Mouse (Mus musculus) common myeloid progenitor, adult 5-6 weeks (primary cell): ENCODE measurements around the gene Ppm1a. TPM values are rescaled to one million over a fixed set of nuclear protein-coding genes. Genes with fewer than 3 reads are reported as not detected.
A peak's percentile ranks its signal among the peaks of the same experiment; 100 is the strongest.
"Not testable (repeated sequence)": the region's sequence is repeated elsewhere in the genome, so short reads cannot be mapped to it uniquely, and the experiment has no call there.

Experiments
- ATAC-seq: replicated peaks from 2 replicates; pipeline ENCODE4 v1.8.0; 2016; ENCODE audit warnings: low read depth, mild to moderate bottlenecking, moderate TSS enrichment, inconsistent platforms; ENCODE audit not compliant: poor library complexity, severe bottlenecking
- total RNA-seq: library from RNA; stranded (forward); fragments of 200-1000, 187-1606 nt; gene quantifications from 2 replicates; pipeline ENCODE4 v1.2.3, GENCODE M21; 2017

The Ppm1a gene
- total RNA-seq, 1 experiment from 2014 or later: 99.2 TPM

DNA sequence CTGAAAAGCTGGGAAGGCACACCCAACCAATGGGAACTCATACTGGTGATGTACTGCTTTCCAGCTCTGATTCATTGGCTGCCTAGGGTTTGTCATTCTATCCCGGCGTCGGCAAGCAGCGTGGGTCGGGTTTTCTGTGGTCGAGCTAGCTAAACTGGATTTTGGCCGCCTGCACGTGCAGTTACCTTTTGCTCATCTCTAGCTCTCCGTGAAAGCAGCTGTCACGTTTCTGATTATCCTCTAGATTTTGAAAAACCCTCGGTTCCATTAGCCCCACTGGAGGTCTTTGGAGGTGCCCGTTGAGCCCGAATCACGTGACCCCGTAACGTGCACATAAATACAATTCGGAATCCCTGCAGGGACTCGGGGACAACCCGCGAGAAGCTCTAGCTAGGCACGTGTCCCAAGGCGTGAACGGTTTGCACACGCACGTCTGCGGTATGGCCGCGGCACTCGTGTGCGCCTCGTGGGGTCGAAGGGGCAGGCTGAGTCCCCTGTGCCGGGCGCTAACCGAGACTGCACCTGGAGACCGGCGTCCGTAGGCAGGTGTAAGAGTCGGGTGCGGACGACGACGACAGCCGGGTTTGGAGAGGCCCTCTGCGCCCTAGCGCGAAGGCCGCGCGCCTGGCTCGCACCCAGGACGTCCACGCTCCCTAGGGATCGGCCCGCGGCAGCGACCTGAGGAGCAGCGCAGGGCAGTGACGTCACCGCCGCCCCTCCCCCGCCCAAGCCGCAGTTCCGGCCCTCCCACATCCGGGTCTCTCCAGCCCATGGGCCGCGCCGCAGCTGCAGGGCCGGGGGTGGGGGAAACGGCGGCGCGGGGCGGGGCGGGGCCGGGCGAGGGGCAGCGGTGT, 3.3 kb downstream of the Ppm1a start:
- peak; percentile 77 for ATAC-seq

DNA sequence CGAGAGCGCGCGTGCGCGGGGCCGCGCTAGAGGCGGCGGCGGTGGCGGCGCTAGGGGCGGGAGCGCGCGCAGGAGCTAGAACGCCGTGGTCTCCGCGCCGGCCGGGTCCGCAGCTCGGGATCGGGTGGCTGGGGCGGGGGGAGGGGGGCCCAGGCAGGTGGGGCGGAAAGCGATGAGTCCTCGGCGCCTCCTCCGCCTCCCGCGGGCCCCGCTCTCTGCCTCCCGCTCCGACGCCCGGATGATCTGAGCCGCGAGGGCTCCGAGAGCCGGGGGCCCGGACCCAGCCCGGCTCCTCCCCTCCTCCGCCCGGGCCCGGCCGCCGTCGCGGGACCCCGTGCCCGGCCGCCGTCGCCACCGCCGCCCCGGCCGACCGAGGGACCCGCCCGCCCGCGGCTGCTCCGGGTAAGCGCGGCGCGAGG, 4.0 kb downstream of the Ppm1a start:
- no peak for ATAC-seq

DNA sequence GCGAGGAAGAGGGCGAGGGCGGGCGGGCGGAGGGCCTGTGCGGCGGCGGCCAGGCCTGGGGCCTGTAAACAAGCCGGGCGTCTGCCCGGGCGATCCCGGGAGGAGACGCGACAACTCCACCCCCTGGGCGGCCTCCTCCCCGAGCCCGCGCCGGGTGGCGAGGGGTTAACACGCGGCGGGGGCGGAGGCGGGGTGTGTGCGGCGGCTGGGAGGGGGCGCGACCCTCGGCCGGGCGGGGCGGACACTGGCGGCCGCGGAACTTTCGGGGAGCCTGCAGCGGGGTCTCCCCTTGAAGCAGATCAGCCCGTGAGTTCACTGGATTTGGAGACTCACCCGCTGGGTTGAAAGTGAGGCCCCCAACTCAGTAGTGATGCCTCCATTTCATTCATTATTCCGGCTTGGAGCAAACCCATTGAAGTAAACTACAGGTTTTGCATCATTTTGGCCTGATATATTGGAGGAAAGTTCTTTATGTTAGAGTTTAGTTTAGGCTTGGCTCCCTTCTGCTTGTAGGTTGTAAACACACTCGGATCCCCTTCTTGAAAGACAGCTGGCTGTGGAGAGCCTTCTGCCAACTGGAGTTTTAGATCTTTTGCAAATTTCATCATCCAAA, 4.5 kb downstream of the Ppm1a start:
- peak; percentile 6; the same call in 1 of the 2 replicates for ATAC-seq

DNA sequence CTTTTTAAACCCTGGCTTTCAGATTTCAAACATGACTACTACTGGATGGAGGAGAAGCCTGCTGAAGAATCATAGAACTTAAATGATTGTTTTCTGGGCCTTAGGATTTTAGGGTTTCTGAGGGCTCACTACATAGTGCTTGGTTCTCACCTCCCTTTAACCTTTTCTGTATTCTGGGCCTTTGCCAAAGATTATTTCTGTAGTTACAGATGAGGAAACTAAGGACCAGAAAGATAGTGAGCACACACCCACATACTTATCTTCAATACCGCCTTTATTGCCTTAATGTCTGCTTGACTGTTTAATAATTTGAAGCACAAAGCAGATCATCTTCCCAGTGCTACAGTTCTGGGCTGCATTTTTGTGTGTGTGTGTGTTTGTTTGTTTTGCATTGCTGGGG, 5.2 kb downstream of the Ppm1a start:
- ATAC-seq: no peak

GRCm38 (mm10) chr12:72763156-72763555, 5.9 kb downstream of the Ppm1a start:
- ATAC-seq: no peak

DNA sequence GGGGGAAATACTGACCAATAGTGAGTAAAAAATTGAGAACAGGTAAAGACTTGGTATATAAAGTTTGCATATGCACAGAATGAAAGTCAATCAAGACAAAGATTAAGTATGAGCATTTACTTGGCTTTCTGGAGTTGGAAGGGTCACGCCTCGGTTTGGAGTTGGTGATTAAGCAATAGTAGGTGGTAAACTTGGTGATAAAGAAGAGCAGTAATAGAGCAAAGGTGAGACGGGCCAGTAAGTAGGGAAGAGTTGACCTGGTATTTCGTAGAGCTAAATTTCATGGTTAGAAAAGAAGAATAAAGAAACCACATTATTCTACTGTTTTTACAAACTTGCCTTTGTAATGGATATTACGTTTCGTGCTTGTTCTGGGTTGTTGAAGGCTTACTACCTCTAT, 10.6 kb downstream of the Ppm1a start:
- no peak for ATAC-seq

- peak; percentile 81 for ATAC-seq
Measured at GRCm38 (mm10) chr12:72768230-72768629, 11.0 kb downstream of the Ppm1a start.

DNA sequence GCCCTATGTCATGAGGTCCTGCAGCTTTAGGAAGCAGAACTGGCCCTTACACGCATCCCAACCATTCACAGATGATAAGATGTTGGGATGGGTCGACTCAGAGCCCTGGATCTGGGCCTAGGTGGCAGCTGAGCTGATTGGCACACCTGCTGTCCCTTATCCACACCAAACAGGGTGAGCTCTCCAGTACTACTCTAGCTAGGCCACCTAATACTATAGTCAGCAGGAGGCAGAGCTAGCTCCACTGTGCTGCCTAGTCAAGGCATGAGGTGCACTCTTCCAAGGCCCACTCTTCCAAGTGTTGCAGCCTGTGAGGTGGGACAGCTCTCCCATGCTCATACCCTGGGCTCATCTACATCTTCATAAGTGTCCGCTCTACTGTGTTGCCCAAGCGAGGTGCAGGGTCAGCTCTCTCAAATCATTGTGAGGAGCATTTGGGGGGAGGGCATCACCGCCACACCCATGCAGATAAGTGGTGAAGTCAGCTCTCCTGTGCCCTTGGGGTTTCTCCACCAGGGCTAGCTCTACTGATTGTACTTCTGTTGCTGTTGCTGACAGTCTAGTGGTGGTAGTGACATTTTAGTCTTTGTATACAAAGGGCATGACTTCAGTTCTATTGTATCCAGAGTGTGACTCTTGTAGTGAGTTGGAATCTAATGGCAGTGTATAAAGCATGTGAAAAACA, 12.4 kb downstream of the Ppm1a start:
- no peak; the same call in 1 of the 2 replicates for ATAC-seq

DNA sequence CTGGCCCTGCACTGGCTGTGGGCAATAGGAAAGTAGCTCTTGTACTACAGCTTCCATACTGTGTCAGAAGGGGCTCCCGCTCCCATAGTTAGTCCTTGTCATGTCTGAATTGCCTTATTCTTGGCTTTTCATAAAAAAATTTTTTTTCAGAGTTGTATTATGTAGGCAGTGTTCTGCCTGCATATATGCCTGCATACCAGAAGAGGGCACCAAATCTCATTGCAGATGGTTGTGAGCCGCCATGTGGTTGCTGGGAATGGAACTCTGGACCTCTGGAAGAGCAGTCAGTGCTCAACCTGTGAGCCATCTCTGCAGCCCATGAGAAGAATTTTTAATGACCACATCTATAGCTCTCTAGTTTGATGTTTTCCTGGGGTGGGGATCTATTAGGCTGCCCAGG, 13.9 kb downstream of the Ppm1a start:
- ATAC-seq: no peak

GRCm38 (mm10) chr12:72771711-72772110, 14.5 kb downstream of the Ppm1a start:
- no peak for ATAC-seq

DNA sequence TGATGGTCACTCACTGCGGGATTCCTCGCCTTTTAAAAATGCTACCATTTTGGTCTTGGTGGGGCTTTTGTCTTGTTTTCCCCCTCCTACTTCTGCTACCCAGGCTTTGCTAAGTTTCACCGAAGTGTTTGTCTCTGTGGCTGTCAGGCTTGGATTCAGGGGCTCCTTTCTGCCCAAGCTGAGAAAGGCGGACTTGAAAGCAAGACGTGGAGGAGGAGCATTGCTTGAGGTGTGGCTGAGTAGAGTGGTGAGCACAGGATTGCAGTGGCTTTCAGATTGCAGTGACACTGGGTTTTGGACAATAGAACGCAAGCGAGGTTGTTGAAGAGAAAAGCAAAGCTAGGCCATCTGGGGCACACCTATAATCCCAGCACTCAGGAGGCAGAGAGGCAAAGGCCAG, 16.7 kb downstream of the Ppm1a start:
- no peak for ATAC-seq

GRCm38 (mm10) chr12:72777244-72777643, 20.0 kb downstream of the Ppm1a start:
- ATAC-seq: no peak

DNA sequence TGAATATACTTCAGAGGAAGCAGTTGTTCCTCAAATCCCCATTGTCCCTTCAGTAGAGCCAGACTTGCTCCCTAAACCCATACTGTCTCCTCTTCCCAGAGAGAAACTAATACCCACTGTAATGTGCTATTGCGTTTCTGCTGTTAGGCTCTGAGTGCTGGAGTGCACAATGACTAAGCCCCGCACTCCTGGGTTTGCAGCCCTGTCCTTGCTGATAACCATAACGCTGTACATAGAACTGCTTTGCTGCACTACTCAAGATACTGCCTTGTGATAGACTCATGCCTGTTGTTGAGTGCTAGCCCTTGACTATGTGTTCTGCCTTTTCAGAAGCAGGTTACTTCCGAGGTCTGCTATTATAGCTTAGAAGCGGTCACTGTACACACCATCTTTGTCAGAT, 22.9 kb downstream of the Ppm1a start:
- peak; percentile 73 for ATAC-seq

DNA sequence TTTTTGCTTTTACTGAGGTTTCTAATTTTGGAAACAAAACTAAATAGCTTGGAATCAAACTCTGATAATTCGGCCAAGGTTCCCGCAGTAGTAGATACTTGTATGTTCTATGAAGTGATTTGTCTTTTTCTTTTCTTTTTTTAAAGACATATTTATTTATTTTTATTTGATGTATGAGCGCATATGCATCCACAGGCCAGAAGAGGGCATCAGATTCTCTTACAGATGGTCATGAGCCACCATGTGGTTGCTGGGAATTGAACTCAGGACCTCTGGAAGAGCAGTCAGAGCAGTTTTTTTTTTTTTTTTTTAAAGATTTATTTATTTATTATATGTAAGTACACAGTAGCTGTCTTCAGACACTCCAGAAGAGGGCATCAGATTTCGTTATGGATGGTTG, 25.5 kb downstream of the Ppm1a start:
- ATAC-seq: not testable (repeated sequence)

DNA sequence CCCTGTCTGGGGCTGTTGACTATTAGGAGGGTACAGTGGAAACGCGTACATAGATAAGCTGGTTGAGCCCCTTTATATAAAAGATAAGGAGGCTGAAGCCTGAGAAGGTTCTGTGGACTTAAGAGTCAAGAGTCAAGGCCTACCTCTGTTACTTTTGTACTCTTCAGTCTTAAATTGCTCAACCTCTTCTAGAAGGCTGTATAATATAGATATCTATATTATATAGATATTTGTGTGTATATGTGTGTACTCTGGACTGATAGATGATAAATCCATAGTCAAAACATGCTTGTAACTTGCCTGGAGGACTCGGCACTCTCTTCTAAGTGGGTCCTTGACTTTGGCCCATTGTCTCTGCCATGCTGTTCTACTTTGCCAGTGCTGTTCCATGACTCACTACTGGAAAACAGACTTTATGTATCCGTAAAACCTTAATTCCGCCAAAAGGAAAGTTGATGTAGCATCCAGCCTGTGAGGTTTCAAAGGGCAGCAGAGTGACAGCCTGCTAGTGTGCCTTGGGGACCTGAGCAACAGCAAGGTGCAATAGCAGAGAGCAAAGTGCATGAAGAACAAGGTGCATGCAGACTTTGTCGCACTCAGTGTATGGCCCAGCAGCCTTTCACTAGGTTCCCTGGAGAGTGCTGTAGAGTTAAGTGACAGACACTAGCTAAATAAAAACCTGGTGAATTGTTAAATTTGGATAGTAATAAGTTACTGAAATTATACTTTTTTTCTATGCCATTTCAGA, 28.1 kb downstream of the Ppm1a start:
- ATAC-seq: no peak

- no peak for ATAC-seq
Measured at GRCm38 (mm10) chr12:72786551-72786950, 29.3 kb downstream of the Ppm1a start.

GRCm38 (mm10) chr12:72786986-72787385, 29.7 kb downstream of the Ppm1a start:
- no peak for ATAC-seq

GRCm38 (mm10) chr12:72790538-72790937, 33.3 kb downstream of the Ppm1a start:
- ATAC-seq: peak; percentile 81; the same call in 1 of the 2 replicates

- no peak for ATAC-seq
Measured at GRCm38 (mm10) chr12:72792320-72793091, 35.3 kb downstream of the Ppm1a start.

GRCm38 (mm10) chr12:72793983-72794382, 36.7 kb downstream of the Ppm1a start:
- no peak for ATAC-seq
